ENCODE assay signal across 8 mouse cellular contexts in genomic region chr6:30300372-30300771, GRCm38 (mm10). TPM values are rescaled to one million over a fixed set of nuclear protein-coding genes. Genes with fewer than 3 reads are reported as not detected.
DNase-seq lines count a peak whose midpoint lies in the region; ATAC-seq and TF ChIP-seq lines count a peak whose summit lies in the region.

No protein-coding gene starts in this region.

- peak; percentile 91 for DNase-seq in MN1 (ENCODE audit: low spot score)
- peak; percentile 86 for DNase-seq in cerebellum, adult 9-11 months
- DNase-seq in frontal cortex, adult 2 months (ENCODE audit: extremely low spot score in 1 of 2, low spot score in 1 of 2), result peak; percentile 78 to 79
- peak; percentile 75 for DNase-seq in hindbrain, embryonic 11.5 days (ENCODE audit: low spot score)
- DNase-seq in layer of hippocampus, postnatal 10 days (ENCODE audit: low spot score in 2 of 2), result peak; percentile 67 to 73
- DNase-seq in lung, postnatal 0 days (ENCODE audit: low spot score), result peak; percentile 97
- peak; percentile 60 for DNase-seq in ovary, postnatal 14 days (ENCODE audit: low spot score)
- peak; percentile 91 for DNase-seq in thymus, postnatal 14 days

- H3K4me2 ChIP-seq in hindbrain, embryonic 11.5 days (replicated peaks; ENCODE audit: low read depth, low read length), result peak overlapping the region; percentile 47
- peak overlapping the region; percentile 71 for H3K4me2 ChIP-seq in lung, postnatal 0 days (replicated peaks; ENCODE audit: low read depth, low read length)

- H3K36me3 ChIP-seq in hindbrain, embryonic 11.5 days (ENCODE audit: control insufficient read depth, insufficient read depth, low read length), result no peaks in the 10 kb centered on the region
- 0 out of 2 replicates have a peak, but pooled peaks cover 3% of the 10 kb centered on the region for H3K36me3 ChIP-seq in lung, postnatal 0 days (ENCODE audit: insufficient read depth, low read length)

- peak; percentile 69 for ATAC-seq in hindbrain, embryonic 11.5 days (ENCODE audit: low FRiP score)
- ATAC-seq in lung, postnatal 0 days, result peak; percentile 83

- H3K27ac ChIP-seq in hindbrain, embryonic 11.5 days (ENCODE audit: low read depth, low read length), result peak overlapping the region; percentile 73
- peak overlapping the region; percentile 91 for H3K27ac ChIP-seq in lung, postnatal 0 days (ENCODE audit: low read length)

- WGBS in hindbrain, embryonic 11.5 days, result 1% methylated on average over 5 of the region's 5 CpGs
- WGBS in lung, postnatal 0 days, result 0% methylated on average over 5 of the region's 5 CpGs

- H3K27me3 ChIP-seq in hindbrain, embryonic 11.5 days (ENCODE audit: control insufficient read depth, insufficient read depth, low read length), result no peaks in the 10 kb centered on the region
- H3K27me3 ChIP-seq in lung, postnatal 0 days (replicated peaks; ENCODE audit: insufficient read depth, low read length), result no peaks in the 10 kb centered on the region

- no peaks in the 10 kb centered on the region for H3K9me3 ChIP-seq in hindbrain, embryonic 11.5 days (ENCODE audit: control insufficient read depth, low read length)
- H3K9me3 ChIP-seq in lung, postnatal 0 days (ENCODE audit: low read length), result no peaks in the 10 kb centered on the region

- H3K4me3 ChIP-seq in hindbrain, embryonic 11.5 days (ENCODE audit: low read depth, low read length), result peak overlapping the region; percentile 78
- peak overlapping the region; percentile 80 for H3K4me3 ChIP-seq in lung, postnatal 0 days (ENCODE audit: low read depth, low read length)

- peak; percentile 50; the same call in 1 of the 2 replicates for TF ChIP-seq EP300 in lung, postnatal 0 days (IDR thresholded peaks at IDR 0.05)

- H3K9ac ChIP-seq in hindbrain, embryonic 11.5 days (ENCODE audit: low read depth, low read length), result peak overlapping the region; percentile 35; the same call in 1 of the 2 replicates
- 0 out of 2 replicates have a peak overlapping the region, but pooled peaks have one; percentile 34 for H3K9ac ChIP-seq in lung, postnatal 0 days (replicated peaks; ENCODE audit: low read depth)

- no peak for TF ChIP-seq CTCF in lung, postnatal 0 days (IDR thresholded peaks at IDR 0.05)

- peaks cover 8% of the 10 kb centered on the region; the same call in 1 of the 2 replicates for H3K4me1 ChIP-seq in hindbrain, embryonic 11.5 days (replicated peaks; ENCODE audit: control insufficient read depth, insufficient read depth, low read length)
- H3K4me1 ChIP-seq in lung, postnatal 0 days (ENCODE audit: insufficient read depth, low read depth, low read length), result peaks cover 4% of the 10 kb centered on the region

RNA-seq across cellular contexts. Expression of gene Ube2h, which starts 4.0 kb away (rescaled TPM):
- polyA plus RNA-seq in frontal cortex, adult 2 months (2012; rRNA removed), result 78.2 and 80.0 TPM in 2 replicates
- 54.9 and 56.1 TPM in 2 replicates for polyA plus RNA-seq in hindbrain, embryonic 11.5 days (2014; fragmentation: Nextera tagmentation; extraction: Ambion mirVana)
- total RNA-seq in layer of hippocampus, postnatal 10 days (2021), result 10 to 100 TPM; 94.0 to 96.5 TPM
- polyA plus RNA-seq in lung, postnatal 0 days (2015; fragmentation: Nextera tagmentation; extraction: Ambion mirVana), result 34.5 and 40.3 TPM in 2 replicates

Comparison
In these comparisons a context has a peak if more than half of its experiments do, and no peak if none do; other contexts are left out.
1. Peak in every context shown above with its lines: DNase-seq, ATAC-seq, H3K4me3 ChIP-seq and H3K27ac ChIP-seq.